Mouse (Mus musculus): Measurements from ENCODE around the gene Taf1d.
"Not testable (repeated sequence)": the region's sequence is repeated elsewhere in the genome, so short reads cannot be mapped to it uniquely, and the experiment has no call there.

Taf1d gene

GRCm38 (mm10) chr9:15305503-15306397 lies at the start of gene Taf1d:
Taf1d (plus strand) TSS chr9:15306214.
- DNase-seq = peak; percentile 95

- DNase-seq = no peak
These were observed 49.8 kb upstream of the Taf1d start for GRCm38 (mm10) chr9:15256214-15256613.

- no peak for DNase-seq
These were observed 44.0 kb upstream of the Taf1d start for GRCm38 (mm10) chr9:15261980-15262379.

- DNase-seq = peak; percentile 55
These were observed 42.5 kb upstream of the Taf1d start for GRCm38 (mm10) chr9:15263487-15263886.

GRCm38 (mm10) chr9:15273981-15274380 lies 32.0 kb upstream of the Taf1d start:
- DNase-seq = no peak

- DNase-seq = no peak
These were observed 29.2 kb upstream of the Taf1d start for GRCm38 (mm10) chr9:15276855-15277254.

GRCm38 (mm10) chr9:15278343-15278742 lies 27.7 kb upstream of the Taf1d start:
- no peak for DNase-seq

- no peak for DNase-seq
These were observed 26.8 kb upstream of the Taf1d start for GRCm38 (mm10) chr9:15279139-15279648.

- DNase-seq = peak; percentile 92
These were observed 26.1 kb upstream of the Taf1d start, which contains the start of gene Med17 for GRCm38 (mm10) chr9:15279649-15280490. Med17 (minus strand) TSS chr9:15279931.

GRCm38 (mm10) chr9:15280491-15280879 lies 25.5 kb upstream of the Taf1d start:
- no peak for DNase-seq

GRCm38 (mm10) chr9:15285443-15285842 lies 20.6 kb upstream of the Taf1d start:
- DNase-seq = no peak

GRCm38 (mm10) chr9:15287846-15288245 lies 18.2 kb upstream of the Taf1d start:
- no peak for DNase-seq

GRCm38 (mm10) chr9:15288402-15288801 lies 17.6 kb upstream of the Taf1d start:
- no peak for DNase-seq

GRCm38 (mm10) chr9:15289251-15289650 lies 16.8 kb upstream of the Taf1d start:
- no peak for DNase-seq

- no peak for DNase-seq
These were observed 8.9 kb upstream of the Taf1d start for GRCm38 (mm10) chr9:15297112-15297511.

- DNase-seq = no peak
These were observed 7.6 kb upstream of the Taf1d start for GRCm38 (mm10) chr9:15298451-15298850.

GRCm38 (mm10) chr9:15300056-15300455 lies 6.0 kb upstream of the Taf1d start:
- no peak for DNase-seq

GRCm38 (mm10) chr9:15301399-15301798 lies 4.6 kb upstream of the Taf1d start:
- no peak for DNase-seq

GRCm38 (mm10) chr9:15302006-15302405 lies 4.0 kb upstream of the Taf1d start:
- DNase-seq = not testable (repeated sequence)

GRCm38 (mm10) chr9:15302881-15303280 lies 3.1 kb upstream of the Taf1d start:
- no peak for DNase-seq

GRCm38 (mm10) chr9:15306398-15307119 lies 545 bp downstream of the Taf1d start, which contains the start of gene 4931406C07Rik:
4931406C07Rik (minus strand) TSS chr9:15306448.
- DNase-seq = no peak

GRCm38 (mm10) chr9:15307257-15307656 lies 1.2 kb downstream of the Taf1d start:
- no peak for DNase-seq

GRCm38 (mm10) chr9:15308254-15308653 lies 2.2 kb downstream of the Taf1d start:
- DNase-seq = no peak
